Mouse (Mus musculus) cerebellum, postnatal 4 days (tissue): ENCODE data around the gene Pars2.

Experiments
- DNase-seq, 2 experiments: peaks; one replicate each; pipeline ENCODE4 v3.0.0; 2022; ENCODE audit warnings: low spot score in 2 of 2, mixed read lengths in 1 of 2

Gene Pars2

DNA sequence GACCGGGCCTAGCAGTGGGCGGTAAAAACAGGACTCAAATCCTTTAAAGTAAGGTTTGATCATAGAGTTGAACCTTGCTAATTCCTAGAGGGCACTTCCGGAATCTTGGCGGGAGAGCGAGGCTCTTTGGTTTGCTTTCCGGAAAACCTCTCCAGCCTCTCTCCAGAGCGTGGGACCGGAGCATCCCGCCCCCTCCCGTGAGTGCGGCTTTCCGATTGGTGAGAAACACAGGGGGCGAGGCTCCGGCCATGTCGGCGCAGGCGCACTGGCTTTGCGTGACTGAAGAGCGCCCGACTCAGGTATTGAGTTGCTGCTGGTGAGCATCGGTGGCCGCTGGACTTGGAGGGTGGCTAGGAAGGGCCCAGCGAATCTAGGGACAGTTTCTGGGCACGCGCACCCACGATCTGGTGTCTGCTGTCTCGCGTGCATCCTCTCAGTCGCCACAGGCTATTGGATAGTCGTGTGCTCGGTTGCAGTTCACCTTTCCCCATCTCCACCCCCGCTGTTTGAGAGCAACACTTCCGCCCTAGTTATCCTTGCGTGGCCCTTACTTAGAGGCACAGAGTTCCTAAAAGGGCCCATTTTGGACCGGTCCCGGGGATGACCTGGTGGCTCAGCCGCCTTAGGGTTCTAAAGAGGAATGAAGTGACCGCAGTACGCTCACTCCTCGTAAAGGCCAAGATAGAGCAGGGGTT, at the start of gene Pars2:
Pars2 (plus strand) TSS at position 237 of the 695 bp plus-strand sequence.
- DNase-seq = peak; percentile 96 to 98

DNA sequence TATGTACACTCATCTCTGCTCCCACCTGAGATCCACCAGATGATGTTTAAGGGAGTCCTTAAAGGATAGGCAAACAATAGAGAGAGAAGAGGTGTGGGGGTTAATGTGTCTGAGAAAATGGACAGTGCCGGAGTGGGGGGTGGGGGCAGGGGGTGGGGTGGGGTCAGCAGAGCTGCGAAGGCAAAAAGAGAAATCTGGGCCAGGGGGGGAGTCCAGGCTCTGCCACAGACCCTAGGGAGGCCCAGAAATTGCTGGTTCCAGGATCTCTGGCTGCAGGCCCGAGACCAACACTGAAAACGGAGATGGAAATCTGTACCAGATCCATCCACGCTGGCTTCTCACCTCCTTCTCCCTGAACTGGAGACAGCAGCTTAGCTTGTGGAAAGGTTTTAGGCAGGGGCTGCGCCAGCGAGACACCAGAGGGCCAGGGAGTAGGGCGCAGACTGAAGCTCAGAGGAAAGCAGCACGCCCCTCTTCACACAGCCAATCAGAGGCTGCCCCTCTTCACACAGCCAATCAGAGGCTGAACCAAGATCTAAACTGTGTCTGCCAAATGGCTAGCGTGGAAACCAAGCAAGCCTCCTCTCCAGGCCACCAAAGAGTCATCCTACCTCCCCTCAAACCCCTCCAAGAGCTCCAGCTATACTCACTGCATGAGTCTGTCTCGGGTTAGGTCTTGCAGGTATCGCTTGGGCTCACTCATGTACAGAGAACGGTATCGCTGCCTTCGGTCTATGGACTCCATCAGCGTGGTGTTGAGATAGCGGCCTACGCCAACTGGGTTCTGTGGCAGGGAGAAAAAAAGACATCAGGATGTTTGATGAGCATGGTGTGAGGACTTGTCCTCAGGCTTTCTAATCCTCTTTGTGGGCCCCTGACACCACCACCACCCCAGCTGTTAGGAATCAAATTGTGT, 44.0 kb upstream of the Pars2 start:
- no peak for DNase-seq

DNA sequence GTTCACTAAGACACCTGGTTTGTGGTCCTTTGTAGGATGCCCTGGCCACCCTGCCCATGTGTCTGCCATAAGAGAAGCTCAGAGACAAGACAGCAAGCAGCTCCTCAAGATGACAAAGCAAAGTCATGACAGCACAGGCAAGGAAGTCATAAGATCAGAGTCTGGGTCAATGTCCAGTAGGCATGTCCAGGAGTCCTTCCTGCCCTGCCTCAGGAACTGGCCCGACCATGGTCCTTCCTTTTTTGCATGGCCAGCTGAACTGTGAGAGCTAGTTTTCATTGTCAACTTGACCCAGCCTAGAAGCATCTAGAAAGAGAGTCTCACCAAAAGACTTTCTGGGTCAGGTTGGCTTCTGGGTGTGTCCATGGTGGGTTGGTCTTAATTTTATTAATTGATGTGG, 43.0 kb upstream of the Pars2 start:
- no peak for DNase-seq

DNA sequence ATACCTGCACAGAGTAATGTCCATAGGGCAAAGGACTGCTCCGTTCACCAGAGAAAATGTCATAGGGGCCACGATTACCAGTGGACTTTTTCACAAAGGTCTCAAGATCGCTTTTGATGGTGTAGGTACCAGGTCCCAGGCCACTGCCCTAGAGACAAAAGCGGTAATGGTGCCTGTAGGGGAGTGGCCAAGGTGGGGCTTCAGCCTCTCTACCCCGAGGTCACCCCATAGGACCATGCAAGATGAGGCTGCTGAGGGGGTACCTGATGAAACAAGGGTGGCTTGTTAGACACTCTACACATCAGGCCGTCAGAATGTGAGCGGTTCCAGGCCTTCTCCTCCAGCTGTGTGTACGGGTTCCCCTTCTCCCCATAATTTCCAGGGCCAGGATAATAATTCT, 37.8 kb upstream of the Pars2 start:
- DNase-seq = no peak

DNA sequence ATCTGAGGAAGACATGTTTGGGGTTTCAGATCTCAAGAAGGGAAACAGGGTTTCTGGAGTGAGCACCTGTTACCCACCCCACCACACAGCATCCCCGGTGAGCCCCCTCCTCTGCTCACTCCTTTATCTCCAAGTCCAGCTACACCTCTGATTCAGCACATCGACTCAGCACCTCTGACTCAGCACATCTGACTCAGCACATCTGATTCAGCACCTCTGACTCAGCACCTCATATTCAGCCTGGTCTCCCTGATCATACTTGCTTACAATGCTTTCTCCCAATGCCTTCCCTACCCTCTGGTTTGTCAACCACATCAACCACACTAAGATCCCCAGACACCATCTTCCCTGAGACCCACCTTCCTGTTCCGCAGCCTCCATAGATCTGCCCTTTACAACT, 37.3 kb upstream of the Pars2 start:
- DNase-seq = no peak

DNA sequence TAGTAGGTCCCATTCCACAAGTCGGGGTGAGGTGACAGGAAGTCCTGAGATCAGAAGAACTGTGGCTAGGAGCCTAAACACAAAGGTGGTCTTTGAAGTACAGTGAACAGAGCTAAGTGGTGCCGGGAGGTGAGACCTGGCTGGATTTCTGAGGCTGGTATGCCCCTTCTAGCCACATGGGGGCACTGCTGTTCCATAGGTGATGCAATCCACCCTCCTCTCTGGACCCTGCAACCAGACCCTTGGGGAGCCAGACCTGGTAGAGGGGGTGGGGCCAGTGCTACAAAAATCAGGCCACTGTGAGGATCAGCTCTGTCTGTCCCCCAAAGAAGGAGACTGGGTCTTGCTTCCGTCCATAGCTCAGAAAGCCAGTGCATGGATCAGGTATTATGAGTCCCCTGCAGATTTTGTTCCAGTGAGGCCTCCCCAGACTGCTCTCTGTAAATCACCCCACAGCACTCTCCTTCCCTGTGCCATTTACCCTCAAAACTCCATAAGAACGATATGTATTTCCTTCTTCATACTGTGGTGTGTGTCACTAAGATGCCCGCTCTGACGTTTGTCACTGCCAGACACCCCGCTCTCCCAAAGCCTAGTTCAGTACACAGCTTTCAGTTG, 36.6 kb upstream of the Pars2 start:
- peak; percentile 80 to 87 for DNase-seq

DNA sequence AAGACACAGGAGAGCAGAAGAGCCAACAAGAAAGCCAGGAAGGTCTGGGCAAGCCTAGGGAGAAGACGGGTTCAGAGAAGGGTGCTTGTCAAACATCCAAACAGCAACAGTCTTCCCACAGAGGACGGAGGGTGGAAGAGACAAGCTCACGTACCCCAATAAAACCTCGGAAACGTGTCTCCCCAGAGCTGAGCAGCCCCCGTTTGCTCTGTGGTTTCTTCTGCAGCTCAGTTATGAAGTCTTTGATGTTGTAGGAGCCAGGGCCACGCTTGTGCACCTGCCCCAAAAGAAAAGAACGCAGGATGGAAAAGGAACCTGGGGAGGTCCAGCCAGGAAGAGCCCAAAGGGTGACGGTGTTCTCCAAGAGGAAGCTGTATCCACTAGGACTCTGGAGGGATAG, 36.0 kb upstream of the Pars2 start:
- no peak for DNase-seq

DNA sequence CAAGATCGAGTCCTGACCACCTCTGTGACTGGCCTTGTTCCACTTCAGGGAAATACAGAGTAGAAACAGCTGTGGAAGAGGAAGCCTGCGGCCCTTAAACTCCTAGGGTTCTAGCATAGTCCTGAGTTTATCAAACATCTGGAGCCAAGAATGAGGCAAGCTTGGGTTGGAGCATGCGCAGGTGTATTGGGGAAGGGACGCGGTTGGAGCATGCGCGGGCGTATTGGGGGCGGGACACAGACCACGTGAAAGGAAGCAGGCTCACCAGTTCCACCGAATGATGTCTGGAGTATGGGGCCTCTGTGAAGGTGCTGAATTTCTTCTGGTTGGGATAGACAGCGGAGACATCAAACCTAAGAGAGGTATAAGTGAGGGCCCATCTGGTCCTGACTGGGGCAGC, 35.2 kb upstream of the Pars2 start:
- no peak for DNase-seq

DNA sequence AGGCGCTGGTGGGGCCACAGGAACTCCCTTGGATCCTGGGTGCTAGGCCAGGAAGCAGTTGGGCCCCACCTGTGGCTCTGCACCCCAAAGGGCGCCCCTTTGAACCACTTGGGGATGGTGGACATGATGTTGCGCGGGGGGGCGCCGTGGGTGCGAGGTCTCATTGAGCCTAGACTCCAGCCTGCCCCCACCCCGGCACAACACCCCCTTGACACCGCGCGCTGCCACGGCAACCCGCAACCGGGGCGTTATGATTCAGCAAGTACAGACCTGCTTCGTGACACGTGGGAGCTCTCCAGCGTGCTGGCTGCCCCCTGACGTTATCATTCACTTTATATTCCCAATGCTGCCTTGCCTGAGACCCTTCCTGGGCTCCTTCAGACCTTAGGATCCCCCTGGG, 33.8 kb upstream of the Pars2 start, which contains the start of gene Lexm:
Lexm (minus strand) TSS at position 186 of the 400 bp plus-strand sequence.
- DNase-seq = no peak

DNA sequence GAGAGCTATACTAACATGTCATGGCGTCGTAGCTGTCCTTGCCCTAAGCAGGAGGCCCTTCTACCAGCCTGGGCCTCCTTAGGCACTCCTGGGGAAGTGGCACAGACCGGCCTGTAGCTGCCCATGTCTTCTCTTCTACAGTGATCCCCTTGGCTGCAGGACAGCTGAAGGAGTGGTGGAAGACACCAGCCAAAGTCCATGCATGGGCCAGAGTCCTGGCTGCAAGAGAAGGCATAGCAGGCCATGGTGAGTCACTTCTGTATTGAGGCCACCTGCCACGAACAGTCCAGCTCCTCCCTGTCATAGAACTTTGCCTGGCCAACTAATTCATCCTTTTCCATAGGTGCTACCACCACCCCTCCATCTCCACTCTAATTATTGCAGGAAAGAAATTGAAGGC, 32.0 kb upstream of the Pars2 start:
- DNase-seq = no peak

DNA sequence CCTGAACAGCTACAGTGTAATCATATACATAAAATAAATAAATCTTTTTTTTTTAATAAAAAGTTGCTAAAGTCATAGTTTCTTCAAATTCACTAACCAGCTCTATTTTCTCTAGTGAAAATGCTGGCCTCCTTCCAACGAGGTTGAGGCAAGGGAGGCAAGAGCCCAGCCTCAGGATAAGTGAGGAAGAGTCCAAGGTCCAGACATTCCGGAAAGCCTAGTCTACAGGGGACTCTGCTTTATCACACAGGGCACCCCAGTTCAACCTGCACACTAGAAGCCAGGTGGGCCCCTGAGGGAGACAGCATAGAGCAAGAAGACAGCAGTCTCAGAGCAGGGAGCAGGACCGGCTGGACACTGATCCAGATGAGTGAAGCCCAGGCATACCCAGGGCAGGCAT, 29.4 kb upstream of the Pars2 start:
- DNase-seq = no peak

DNA sequence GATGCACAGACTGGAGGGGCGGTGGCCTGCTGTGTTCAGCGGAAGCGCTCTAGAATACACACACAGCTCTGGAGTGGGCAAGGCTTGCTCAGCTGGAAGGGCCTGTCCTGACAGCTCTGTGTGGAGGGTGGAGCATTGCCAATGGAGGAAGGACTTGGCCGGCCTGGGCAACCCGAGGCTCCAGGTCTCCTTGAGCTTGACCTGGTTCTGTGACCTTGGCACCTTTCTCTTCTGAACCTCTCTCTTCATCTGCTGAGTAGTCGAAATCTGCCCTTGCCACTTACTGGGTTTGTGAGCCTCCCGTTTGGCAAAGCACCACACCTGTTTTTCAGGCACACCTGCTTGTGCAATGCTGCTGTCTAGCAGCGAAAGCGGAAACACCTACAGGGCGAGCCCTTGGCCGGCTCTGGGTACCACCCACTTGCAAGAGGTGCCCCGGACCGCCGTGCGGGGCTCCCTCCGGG, 28.8 kb upstream of the Pars2 start, which contains the start of gene Ttc22:
Ttc22 (plus strand) TSS at position 403 of the 464 bp plus-strand sequence.
- DNase-seq = peak in 1 of 2 experiments; percentile 27

DNA sequence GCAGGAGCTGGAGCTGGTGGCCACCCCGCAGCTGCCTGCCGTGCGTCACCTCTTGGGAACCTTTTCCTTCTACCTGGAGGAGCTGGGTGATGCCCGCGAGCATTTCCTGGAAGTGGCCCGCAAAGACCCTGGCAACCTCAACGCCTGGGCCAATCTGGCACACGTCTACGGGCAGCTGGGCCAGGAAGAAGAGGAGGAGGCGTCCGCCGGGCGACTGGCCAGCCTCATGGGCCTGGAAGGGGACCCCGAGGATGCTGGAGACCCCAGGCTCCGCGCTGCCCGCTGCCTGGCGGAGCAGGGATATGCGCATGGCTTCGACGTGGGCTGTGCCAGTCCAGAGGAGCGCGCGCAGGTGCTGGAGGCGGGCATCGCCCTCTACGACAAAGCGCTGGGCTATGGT, 28.2 kb upstream of the Pars2 start:
- peak in 1 of 2 experiments; percentile 36 for DNase-seq

DNA sequence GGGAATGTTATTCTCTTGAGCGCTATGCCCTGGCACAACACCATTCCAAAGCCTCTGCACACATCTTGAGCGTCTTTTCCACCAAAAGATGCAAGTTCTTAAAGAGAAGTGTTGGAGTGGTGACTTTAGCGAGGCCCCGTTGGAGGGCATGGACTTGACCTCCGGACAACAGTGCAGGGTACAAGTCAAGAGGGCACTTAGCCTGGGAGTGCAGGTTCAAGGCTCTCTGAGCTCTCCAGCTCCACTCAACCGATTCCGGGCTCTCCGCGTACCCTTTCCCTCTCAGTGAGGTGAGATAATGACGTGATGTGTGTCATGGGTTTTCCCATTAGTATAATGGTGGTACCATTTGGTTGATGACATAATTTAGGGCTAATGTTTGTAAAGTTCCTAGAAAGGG, 26.6 kb upstream of the Pars2 start:
- no peak for DNase-seq

DNA sequence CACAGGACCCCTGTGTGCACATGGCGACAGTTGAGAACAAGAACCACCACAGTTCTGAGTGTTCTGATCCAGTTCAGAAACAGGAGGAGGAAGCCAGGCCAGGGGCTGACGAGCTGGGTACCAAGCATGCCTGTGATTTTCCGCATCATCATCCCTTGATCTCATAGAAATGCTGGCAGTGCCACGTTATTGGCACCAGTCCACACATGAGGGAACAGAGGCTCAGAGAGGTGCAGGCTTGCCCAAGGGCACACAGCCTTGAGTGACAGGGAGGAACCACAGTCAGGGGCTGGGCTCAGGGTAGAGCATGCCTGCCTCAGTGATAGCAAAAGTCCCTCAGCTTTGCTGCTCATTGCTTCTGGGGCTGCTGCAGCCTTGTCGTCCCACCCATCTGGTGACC, 23.1 kb upstream of the Pars2 start:
- no peak for DNase-seq

DNA sequence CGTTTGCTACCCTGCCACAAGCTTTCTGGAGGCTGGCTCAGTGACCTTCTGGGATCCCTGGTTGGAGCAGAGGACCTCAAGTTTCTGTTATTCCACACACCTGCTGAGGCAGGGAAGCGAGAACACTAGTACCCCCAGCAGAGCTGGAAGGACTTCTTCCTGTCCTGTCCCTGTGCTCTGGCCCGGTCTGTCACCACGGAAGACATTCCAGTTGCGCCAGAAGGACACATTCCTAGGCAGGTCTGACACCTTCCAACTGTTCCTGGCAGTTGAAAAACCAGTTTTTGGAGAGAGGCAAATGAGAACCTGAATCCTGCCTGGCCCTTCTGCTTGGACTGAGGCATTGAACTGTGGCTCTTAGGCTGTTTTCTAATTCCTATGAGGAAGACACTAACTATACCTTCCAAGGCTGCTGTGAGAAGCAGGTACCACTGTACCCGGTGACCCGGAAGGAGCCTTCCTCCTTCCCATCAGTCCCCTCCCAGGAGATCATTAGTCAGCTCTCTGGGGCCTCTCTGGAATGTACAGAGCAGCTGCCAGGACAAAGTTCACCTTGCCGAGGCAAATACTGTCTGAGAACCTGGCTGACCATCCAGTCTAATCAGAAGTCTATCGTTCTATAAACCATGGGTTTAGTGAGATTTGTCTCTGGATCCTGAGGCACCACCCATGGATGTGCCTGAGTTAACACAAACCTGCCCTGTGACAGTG, 22.1 kb upstream of the Pars2 start:
- no peak for DNase-seq

DNA sequence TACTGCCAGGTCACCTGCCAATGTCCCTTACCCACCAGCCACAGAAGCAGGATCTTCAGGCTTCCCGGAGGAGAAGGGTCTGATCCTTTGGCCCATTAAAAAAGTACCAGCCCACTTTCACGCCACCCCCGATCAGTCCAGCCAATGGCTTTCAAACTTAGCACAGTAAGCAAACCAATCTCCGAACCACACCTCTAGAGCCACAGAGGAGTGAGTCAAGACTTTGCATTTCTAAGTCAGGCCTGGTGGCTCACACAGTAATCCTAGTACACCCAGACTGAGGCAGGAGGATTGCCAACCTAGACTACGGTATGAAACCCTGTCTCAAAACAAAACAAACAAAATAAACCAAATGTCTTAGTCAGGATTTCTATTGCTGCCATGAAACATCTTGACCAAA, 21.5 kb upstream of the Pars2 start:
- DNase-seq = no peak

DNA sequence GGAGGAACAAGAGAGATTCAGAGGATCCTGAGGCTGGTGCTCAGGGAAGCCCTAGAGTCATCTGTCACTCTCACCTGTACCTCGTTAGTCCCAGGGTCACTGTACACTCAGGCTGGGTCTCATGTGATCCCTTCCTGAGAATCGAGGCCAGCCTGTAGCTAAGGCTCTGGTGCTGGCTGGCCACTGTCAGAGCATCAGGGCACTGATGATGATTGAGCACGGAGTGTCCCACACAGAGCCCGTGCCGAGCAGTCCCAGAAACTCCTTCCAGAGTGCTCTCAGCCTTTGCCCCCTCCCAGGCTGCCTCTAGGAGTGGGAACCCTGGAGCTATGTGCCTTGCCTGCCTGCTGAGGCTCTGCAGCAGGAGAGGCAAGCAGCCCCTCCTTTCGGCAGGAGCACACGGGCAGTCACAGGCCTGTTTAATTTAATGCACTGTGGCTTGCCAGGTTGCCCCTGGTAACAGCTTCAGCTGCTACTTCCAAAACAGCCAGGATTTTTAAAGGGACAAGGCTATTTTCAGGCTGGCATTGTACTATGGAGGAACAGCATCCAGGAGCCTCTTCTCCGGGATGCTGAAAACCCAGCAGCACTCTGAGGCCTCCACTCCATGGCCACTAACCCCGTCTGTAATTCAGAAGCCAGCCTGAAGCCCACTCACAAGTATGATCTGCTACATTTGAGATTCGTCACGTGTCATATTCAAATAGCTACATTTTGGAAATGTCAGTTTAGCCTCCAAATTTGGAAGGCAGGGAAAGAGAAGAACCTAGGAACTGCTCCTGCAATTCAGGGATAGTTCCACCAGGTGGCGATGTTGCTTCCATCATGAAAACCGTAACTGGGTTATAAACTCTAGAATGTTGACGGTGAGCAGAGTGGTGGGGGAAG, 20.3 kb upstream of the Pars2 start:
- DNase-seq = peak; percentile 49 to 83

DNA sequence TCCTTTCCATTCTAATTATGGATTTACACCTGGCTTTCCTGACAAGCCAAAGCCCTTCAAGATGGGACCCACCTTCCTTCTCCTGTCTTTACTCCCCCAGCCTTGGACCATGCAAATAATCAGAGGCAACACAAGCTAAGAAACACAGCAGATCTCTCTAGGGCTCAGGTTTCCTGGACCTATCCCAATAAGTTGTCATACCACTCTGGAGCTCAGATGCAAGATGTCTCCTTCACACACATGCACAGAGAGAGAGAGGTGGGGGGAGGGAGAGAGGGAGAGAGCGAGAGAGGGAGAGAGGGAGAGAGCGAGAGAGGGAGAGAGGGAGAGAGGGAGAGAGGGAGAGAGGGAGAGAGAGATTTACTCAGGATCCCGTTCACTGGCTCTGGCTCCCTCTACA, 18.6 kb upstream of the Pars2 start:
- no peak for DNase-seq

DNA sequence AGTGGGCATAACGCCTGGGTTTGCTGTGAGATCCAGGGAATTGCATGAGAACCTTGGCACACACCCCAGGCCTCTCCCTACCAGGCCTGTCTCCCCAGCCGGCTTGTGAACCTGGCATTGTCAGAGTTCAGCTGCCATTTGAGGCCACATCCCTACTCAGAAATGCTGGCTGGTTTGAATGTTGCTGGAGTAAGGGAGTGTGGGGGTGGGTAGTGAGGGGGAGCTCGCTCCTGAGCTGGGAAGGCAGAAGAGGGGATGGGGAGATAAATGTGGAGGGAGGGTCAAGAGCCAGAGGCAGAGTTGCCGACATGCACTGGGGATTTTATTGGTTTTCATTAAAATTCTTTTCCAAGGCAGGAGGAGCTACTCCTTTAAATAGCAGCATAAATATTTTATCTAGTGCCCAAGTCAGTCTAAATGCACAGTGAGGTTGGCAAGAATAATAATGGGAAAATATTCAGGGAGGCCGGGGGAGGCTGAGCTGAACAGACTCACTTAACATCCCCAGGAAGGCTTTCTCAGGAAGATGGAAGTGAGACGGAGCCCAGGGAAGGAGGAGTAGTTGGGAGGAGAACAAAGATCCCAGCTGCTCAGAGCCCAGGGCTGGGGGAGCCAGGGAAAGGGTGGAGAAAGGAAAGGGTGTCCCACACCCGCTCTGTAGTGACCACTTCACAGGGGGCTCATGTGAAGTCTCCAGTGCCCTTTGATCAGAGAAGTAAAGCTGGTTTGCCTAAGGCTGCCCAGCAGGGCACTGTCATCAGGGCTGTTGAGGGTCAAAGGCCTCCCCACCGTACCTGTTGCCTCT, 17.4 kb upstream of the Pars2 start:
- DNase-seq = no peak
